Mouse (Mus musculus): ENCODE data around the gene Axin2.

DNA sequence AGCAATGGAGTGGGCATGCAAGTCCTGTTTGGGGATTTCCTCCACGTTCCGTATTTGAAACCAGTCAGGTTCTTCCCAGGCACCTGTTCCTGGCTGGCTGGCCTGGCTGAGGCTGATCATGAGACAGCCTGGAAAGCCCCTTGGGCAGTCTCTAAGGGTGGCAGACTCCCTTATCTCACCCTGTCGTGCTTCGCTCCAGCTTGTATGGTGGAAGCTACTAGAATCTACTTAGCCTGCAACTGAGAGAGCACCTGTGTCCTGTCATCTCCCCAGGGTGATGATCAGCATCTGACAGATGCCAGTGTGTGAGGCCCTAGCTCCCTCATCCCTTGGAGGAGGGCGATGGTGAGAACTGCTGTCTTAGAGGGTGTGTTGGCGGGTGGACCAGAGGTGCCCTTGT, 21.7 kb upstream of the Axin2 start:
- TF ChIP-seq POLR2A (IDR thresholded peaks at IDR 0.05; ENCODE audit: insufficient read depth, low read depth, low read length) (no peak), EP300 (IDR thresholded peaks at IDR 0.05; ENCODE audit: insufficient read depth, low read depth, low read length) (no peak)

Data from heart, adult 2 months (tissue).